Mouse (Mus musculus) liver, embryonic 14.5 days (tissue): ENCODE data around the gene Snx11.

Experiments used
- CTCF ChIP-seq: IDR thresholded peaks from 2 replicates; pipeline ENCODE4 v1.5.1; 2016; ENCODE audit warnings: antibody characterized with exemption, low read depth, control low read depth
- EP300 ChIP-seq: IDR thresholded peaks from 2 replicates; pipeline ENCODE4 v1.6.1; 2016; ENCODE audit warnings: antibody characterized with exemption, low read depth

DNA sequence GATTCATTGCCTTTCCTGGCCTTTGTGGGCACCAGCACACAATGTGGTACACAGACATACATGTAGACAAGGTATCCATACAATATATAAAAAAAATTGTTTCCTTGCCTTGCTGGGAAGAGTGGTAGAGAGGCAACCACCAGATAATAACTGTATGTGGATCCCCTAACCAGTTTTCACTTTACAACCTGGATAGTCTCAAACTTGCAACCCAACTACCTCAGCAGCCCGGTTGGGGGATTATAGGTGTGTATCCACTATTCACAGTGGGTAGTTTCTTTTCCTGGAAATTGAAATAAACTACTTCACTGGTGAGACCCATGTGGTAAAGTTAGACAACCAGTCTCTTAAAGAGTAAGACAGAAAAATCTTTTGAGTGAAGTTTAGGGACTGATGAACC lies 39.1 kb upstream of the Snx11 start:
- no peak for TF ChIP-seq CTCF
- no peak for TF ChIP-seq EP300
